Mouse (Mus musculus) embryonic facial prominence, embryonic 11.5 days (tissue): Measurements from ENCODE around the gene Trim37. TPM values are rescaled to one million over a fixed set of nuclear protein-coding genes. Genes with fewer than 3 reads are reported as not detected.

Experiments used
- ATAC-seq: fragments of 200-750 bp; cut with Nextera tagmentation; replicated peaks from 2 replicates; pipeline ENCODE4 v1.8.0; 2017; ENCODE audit warnings: low read depth; ENCODE audit not compliant: insufficient number of reproducible peaks, low FRiP score, low TSS enrichment
- DNase-seq: peaks from one replicate; pipeline ENCODE4 v3.0.0-alpha.2; 2015; ENCODE audit warnings: low spot score
- H3K27ac ChIP-seq: fragments of 300-500 bp; sonication (generic); replicated peaks from 2 replicates; pipeline ENCODE4 v1.5.1; 2014; ENCODE audit warnings: mild to moderate bottlenecking, low read depth, low read length, control low read depth
- H3K27me3 ChIP-seq: fragments of 300-500 bp; sonication (generic); 2 replicates; pipeline ENCODE4 v1.6.1; 2014; ENCODE audit warnings: mild to moderate bottlenecking, low read length, moderate library complexity, mixed read lengths; ENCODE audit not compliant: control insufficient read depth, insufficient read depth
- H3K36me3 ChIP-seq: fragments of 300-500 bp; sonication (generic); replicated peaks from 2 replicates; pipeline ENCODE4 v1.6.1; 2014; ENCODE audit warnings: low read depth, mild to moderate bottlenecking, low read length, moderate library complexity, mixed read lengths; ENCODE audit not compliant: control insufficient read depth, insufficient read depth
- H3K4me1 ChIP-seq: fragments of 300-500 bp; sonication (generic); 2 replicates; pipeline ENCODE4 v1.6.1; 2014; ENCODE audit warnings: low read length, mixed read lengths; ENCODE audit not compliant: control insufficient read depth, insufficient read depth
- H3K4me2 ChIP-seq: fragments of 300-500 bp; sonication (generic); 2 replicates; pipeline ENCODE4 v1.6.1; 2014; ENCODE audit warnings: low read depth, mild to moderate bottlenecking, control low read depth, low read length, moderate library complexity
- H3K4me3 ChIP-seq: fragments of 300-500 bp; sonication (generic); 2 replicates; pipeline ENCODE4 v1.5.1; 2014; ENCODE audit warnings: low read depth, low read length, control low read depth
- H3K9ac ChIP-seq: fragments of 300-500 bp; sonication (generic); replicated peaks from 2 replicates; pipeline ENCODE4 v1.6.1; 2014; ENCODE audit warnings: mild to moderate bottlenecking, control low read depth, low read length
- H3K9me3 ChIP-seq: fragments of 300-500 bp; sonication (generic); replicated peaks from 2 replicates; pipeline ENCODE4 v1.6.1; 2016; ENCODE audit warnings: mild to moderate bottlenecking, low read length, inconsistent platforms, mixed read lengths; ENCODE audit not compliant: control insufficient read depth
- WGBS: fragments of 180-500 bp; shearing (Covaris S2); extraction: QIAGEN DNeasy Blood & Tissue Kit; methylation state at CpG from one replicate; pipeline ENCODE4 v1.1.7; 2014; 5-methylcytosine and 5-hydroxymethylcytosine counted together
- microRNA counts: library from miRNA; unstranded; fragments of <30 nt; microRNA quantifications from one replicate; lab custom pipeline; 2016
- microRNA-seq: library from miRNA; unstranded; fragments of <30 nt; microRNA quantifications from one replicate; pipeline ENCODE4, GENCODE M21; 2016; ENCODE audit warnings: borderline number of aligned reads
- polyA plus RNA-seq: library from polyadenylated mRNA; unstranded; fragments of >200 nt; fragmentation: Nextera tagmentation; extraction: Ambion mirVana; gene quantifications from 2 replicates; pipeline ENCODE4 v1.2.1, GENCODE M21; 2014

The Trim37 gene
- polyA plus RNA-seq, 1 experiment from 2014 or later = 45.2 TPM

GRCm38 (mm10) chr11:87263946-87264345, 137.1 kb downstream of the Trim37 start:
- H3K9ac ChIP-seq = no peak overlapping the region
- no peaks in the 10 kb centered on the region for H3K36me3 ChIP-seq
- H3K9me3 ChIP-seq = no peaks in the 10 kb centered on the region
- H3K4me3 ChIP-seq = no peak overlapping the region
- H3K27ac ChIP-seq = no peak overlapping the region
- no peaks in the 10 kb centered on the region for H3K27me3 ChIP-seq
- 19% methylated on average over 7 of the region's 7 CpGs for WGBS
- ATAC-seq (no peak), DNase-seq (peak; percentile 44)
- H3K4me2 ChIP-seq = no peak overlapping the region
- H3K4me1 ChIP-seq = no peaks in the 10 kb centered on the region; the same call in 1 of the 2 replicates

GRCm38 (mm10) chr11:87266246-87266645, 139.4 kb downstream of the Trim37 start:
- Histone ChIP-seq H3K27ac (no peak overlapping the region), H3K9me3 (no peaks in the 10 kb centered on the region), H3K4me3 (no peak overlapping the region), H3K27me3 (no peaks in the 10 kb centered on the region), H3K4me2 (no peak overlapping the region), H3K36me3 (no peaks in the 10 kb centered on the region), H3K9ac (no peak overlapping the region), H3K4me1 (no peaks in the 10 kb centered on the region; the same call in 1 of the 2 replicates)
- no peak for ATAC-seq
- no peak for DNase-seq
- 62% methylated on average over 4 of the region's 4 CpGs for WGBS

- no peaks in the 10 kb centered on the region for H3K27me3 ChIP-seq
- H3K9ac ChIP-seq = no peak overlapping the region
- no peak overlapping the region for H3K4me3 ChIP-seq
- no peaks in the 10 kb centered on the region for H3K4me1 ChIP-seq
- no peak for DNase-seq
- H3K4me2 ChIP-seq = no peak overlapping the region
- ATAC-seq = no peak
- 80% methylated on average over 2 of the region's 2 CpGs for WGBS
- H3K27ac ChIP-seq = no peak overlapping the region
- no peaks in the 10 kb centered on the region for H3K36me3 ChIP-seq
- no peaks in the 10 kb centered on the region for H3K9me3 ChIP-seq
Observed at GRCm38 (mm10) chr11:87268803-87269202, 141.9 kb downstream of the Trim37 start.

MicroRNAs encoded within 50 kb of the gene (microRNA counts, 519-probe panel; counts per million panel counts)
- microRNA mmu-miR-301a (lab: Ali Mortazavi, UCI) = 5,101 counts per million, percentile 88 among the panel's probes with 10 or more counts

Small RNAs within 50 kb of the gene (microRNA-seq; reads per million reads assigned to microRNA genes)
- 2,814 reads per million, percentile 81 among the genes with 10 or more reads in this experiment for gene Mir301

Other genes starting within 250 kb of the Trim37 start
- gene Ypel2, start 133.4 kb upstream of the Trim37 start, polyA plus RNA-seq = 6.2 and 7.6 TPM in 2 replicates
- 45.5 and 50.4 TPM in 2 replicates for gene Gdpd1, start 53.0 kb upstream of the Trim37 start, polyA plus RNA-seq
- gene Smg8, start 40.3 kb upstream of the Trim37 start, polyA plus RNA-seq = 30.8 and 36.5 TPM in 2 replicates
- 17.7 and 20.1 TPM in 2 replicates for gene Prr11, start 18.4 kb upstream of the Trim37 start, polyA plus RNA-seq
- 121 and 134 TPM in 2 replicates for gene Ska2, start 17.8 kb upstream of the Trim37 start, polyA plus RNA-seq
- 3.9 and 4.1 TPM in 2 replicates for gene Ppm1e, start 231.9 kb downstream of the Trim37 start, polyA plus RNA-seq